Mouse (Mus musculus) ES-CJ7 (cell line): ENCODE measurements at regions not wholly inside any gene's neighbourhood (a gene's known extent, or its start where the extent isn't known, plus 50 kb on each side); places are given as distances from the start of the nearest gene placed in this dataset.

Experiments used
- DNase-seq: peaks from one replicate; pipeline ENCODE4 v3.0.0; 2011; ENCODE audit warnings: low read depth, low spot score

DNA sequence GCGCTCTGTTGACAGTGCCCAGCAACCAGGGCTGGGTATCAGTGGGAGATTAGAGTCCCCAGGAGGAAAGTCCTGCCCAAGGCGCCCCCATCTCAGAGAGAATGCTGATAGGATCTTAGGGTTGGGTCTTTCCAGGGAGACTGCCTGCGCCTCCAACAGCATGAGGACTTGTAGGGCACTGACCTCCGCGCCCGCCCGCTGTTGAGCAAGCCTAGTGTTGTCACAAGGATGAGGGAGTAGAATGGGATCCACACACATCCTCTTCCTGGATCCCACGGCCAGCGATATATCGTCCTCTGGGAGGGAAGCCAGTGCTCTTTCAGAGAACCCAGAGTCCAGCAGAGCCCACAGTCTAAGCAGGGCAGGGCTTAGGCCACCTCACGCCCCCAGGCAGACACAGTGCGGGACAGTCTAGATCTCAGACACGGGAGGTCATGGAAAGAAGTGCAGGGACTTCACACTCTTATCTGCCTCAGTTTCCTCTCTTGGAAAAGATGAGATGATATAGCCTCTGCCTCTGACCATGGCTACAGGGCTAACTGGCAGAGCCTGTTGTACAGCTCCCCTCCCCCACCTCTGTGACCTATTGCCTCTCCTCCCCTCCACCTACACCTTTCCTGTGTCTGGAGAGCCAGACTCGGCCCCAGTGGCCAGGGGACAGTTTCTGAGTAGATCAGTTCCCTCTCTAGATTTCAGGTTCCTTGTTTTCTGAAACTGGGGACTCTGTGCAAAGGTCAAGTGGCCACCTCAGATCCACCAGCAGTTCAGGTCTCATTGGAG lies 52.0 kb upstream of the Dusp5 start:
- no peak for DNase-seq

DNA sequence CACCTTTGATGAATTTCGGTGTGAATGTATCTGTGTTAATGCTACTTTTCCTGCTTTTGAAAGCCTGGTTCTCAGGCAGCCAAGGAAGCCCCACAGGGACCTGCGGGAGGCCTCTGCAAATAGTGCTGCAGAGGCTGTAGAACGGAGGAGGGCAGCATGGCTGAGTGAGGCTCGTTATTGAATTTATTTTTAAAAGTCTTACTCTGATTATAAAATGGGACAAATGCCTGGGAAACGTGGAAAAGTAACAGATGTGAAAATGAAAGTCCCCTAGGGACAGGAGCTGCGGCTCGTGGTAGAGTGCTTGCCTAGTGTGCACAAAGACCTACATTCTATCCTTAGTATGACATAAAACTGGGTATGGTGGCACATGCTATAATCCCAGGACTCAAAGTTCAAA lies 59.7 kb upstream of the Dusp5 start:
- DNase-seq: no peak

DNA sequence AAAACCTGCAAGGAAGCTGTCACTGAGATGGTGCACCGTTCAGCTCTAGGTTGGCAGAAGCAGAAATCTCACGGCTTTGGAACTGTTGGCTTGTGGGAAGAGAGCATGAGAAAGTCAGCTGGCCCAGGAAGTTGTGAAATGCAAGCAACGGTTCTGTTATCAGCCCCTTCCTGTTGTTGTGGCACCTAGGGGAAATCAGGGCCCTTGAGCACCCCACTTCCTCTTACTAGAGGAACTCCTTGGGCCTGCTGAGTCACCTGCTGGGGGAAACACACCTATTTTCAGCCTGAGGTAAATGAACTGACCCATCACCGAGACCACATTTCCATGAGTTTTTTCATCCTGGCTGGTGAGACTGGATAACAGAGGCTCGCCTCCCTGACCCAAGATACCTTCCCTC lies 64.2 kb upstream of the Dusp5 start:
- DNase-seq: no peak

DNA sequence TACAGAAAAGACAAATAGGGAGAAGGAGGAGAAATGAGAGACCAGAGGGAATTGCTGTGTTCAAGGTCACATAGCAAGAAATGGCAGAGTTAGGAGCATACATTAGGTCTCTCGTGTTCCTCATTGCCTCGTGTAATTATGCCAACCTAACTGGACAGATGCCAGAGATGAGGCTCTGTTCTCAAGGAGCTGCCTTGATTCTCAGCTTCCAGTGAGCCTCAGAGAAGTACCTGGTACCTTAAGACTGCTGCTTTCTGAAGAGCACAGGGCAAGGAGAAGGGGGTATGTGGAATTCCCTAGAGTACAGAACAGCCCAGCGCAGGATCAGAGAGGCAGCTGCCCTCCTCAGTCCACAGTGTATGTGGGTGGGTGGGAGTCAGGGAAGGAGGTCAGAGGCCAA lies 64.8 kb upstream of the Dusp5 start:
- no peak for DNase-seq

DNA sequence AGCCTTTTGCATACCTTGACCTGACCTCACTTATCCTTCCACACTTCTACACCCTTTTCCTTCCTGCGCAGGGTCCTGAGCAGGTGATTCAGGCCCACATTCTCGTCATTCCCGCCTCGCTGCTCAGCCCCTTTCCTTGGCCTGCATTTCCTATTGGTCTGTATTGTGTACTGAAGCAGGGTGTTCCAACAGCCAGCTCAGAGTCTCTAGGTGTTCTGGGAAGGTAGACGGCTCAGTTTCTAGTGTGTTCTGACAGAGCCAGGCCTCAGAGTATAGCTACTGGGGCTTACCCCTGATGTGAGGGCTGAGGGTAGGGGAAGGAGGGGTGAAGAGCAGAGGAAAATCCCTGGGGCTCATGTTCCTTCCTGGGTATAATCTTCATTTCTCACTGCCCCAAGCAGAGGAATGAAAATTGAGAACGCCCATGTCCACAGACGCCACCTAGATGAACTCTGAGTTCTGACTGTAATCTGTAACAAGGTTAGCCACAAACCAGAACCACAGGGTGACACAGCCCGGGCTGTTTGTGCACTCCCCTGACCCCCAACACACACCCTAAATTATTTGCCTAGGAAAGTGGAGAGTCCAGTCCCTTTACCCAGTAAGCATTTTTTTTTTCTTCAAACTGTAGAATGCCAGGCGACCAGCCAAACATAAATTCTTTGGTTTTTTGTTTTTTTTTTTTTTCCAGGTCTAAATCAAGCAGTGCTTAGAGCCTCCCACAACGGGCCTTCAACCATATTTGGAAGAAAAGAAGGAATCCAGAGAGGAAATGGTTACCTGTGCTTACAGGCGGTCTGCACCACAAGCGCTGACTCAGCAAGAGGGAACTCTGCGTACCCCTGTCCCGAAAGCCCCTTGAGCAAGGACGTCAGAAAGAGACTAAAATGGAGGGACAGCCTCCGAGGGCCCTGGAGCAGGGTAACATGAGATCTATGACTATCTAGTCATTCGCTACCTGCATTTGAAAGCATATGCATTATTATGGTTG lies 67.6 kb upstream of the Dusp5 start:
- peak; percentile 91 for DNase-seq

DNA sequence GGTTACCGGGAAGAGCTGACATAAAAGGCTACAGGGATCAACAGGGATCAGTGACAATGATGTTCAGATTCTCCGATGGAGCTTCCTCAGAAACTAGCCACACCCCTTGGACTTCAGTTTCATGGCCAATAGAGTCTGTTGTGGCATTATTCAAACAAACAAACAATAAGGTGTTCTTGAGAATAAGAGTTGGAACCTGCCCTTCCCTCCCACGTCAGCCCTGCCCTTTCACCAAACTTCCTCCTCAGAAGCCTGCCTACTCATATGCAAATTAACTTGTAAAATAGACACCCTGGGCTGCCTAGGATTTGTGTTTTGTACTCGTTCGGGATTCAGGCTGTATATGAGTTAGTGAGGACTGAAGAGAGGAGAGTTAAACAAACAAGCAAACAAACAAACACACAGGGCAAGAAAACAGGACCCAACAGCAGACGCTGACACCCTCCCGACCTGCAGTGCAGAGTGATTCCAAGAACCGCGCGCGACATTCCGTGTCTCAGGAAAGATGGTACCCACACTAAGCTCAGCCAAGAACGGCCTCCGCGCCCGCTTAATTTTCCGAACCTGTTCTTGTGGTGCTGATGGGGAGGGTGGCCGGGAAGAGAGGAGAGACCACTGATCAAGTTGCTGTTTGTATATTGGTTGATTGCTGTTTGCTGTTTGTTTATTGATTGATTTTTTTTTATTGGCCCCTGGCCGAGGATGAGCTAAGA lies 68.4 kb upstream of the Dusp5 start:
- DNase-seq: peak; percentile 96

DNA sequence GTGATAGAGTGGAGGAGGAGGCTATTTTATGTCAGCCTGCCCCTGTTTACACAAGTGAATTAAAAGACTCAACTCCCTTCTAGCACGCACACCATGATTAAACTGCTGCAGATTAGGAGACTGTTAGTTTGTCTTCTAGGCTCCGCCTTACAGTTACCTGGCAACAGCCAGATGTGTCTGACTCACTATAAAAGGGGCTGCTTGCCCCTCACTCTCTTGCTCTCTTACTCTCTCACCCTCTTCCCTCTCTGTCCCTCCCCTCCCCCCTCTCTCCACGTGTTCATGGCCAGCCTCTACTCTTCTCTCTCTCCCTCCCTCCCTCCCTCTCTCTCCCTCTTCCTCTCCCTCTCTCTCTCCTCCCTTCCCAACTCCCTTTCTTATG lies 69.0 kb upstream of the Smndc1 start:
- peak; percentile 29 for DNase-seq

DNA sequence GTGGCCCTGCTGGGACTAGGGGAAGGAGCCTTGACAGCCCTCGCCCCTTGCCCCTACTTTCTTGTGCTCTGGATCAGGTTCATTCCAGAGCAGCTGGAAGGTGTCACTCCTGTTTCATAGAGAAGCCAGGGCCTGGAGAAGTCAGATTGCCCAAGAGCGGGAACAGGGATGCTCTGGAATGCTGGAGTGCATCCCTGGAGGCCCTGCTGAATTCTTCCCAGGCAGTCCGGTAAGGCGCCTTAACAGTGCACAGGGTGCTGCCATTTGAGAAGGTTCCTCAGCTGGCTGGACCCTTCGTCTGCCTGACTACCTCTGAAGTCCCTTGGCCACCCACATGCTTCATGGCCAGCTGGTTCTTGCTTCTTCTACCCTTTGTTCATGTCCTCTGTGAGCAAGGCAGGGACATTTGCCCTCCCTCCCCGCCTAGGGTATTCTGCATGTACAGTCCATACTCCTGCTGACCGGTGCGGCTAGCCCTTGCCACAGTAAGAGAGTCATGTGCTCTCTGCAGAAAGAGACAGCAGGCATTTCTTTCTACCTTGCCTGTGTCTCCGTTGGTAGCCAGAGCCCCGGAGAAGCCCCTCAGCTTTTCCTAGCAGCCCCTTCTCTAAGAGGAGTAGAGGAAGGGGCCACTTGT lies 68.5 kb upstream of the Smndc1 start:
- DNase-seq: no peak

DNA sequence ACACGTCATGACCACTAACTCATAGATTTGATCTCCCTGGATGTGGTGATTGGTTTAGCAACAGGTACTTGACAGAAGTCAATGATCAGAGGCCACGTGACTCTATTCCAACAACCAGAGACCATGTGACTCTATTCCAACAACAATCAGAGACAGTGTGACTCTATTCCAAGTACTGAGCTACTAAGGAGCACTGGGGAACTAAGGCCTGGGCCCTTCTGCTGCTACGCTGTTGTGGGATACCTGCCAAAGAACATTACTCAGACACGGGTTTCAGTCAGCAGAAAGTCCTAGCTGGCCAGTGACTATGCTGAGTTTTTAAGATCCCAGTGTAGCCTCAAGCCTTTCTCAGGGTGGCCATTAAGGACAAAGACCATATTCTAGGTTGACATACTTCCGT lies 66.3 kb upstream of the Smndc1 start:
- no peak for DNase-seq

DNA sequence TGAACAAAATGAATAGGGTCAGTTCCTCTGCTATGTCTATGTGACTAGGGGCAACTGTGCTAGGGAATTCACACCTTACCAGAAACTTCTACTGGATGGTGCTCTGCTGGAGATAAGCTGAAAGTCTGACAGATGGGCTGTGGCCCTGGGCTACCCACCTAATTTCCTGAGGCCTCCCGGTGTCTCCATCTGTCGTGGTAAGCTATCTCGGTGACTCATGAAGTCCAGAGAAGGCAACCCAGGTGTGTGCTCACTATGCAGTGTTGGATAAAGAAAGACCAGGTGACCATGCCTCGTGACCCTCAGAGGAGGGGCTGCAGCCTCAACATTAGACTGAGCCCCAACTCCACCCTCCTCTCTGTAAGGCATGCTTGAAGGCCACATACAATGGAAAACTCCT lies 64.2 kb upstream of the Smndc1 start:
- DNase-seq: no peak

DNA sequence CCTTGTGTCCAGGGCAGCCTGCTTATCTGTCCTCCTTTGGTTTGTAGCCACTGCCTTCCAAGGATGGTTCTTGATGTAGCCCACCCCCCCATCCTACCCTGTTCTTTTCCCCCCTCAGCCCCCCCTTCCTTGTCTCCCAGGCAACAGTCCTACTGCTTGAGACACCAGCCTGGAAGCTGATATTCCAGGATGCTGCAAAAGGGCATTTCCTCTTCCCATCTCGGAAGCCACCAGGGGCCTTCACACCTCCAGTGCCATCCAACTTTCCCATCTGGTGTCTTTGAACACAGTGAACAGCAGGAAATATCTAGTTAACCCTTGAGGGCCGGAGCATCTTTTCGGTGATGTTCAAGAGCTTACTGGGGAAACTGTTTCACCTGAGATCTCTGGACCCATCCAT lies 63.7 kb upstream of the Smndc1 start:
- no peak for DNase-seq

DNA sequence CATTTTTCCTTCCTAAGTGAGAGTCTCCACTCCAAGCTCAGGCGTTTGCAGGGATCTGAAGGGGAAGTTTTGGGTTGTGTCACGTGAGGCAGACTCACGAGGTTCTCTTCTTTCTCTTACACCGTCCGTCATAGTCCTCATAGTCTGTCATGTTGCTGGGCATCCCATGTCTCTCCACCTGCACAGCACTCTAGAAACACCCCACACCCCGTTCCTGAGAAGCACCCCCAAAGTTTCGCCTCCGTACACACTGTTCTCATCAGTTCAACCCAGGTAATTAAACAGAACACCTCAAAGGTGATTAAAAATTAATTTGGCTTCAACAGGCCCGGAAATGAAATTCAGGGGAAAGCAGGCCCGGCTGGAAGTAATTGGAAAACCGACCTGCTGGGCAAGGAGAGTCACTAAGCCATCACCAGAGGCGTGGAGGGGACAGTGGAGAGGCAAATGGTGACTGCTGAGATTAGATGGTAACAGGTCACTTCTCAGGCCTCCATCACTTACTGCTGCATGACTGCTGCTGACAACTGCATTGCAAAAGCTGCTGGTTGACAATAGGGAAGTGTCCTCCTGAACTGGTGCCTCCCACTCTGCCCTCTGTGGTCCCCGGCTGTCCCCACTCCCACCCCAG lies 63.1 kb upstream of the Smndc1 start:
- no peak for DNase-seq

DNA sequence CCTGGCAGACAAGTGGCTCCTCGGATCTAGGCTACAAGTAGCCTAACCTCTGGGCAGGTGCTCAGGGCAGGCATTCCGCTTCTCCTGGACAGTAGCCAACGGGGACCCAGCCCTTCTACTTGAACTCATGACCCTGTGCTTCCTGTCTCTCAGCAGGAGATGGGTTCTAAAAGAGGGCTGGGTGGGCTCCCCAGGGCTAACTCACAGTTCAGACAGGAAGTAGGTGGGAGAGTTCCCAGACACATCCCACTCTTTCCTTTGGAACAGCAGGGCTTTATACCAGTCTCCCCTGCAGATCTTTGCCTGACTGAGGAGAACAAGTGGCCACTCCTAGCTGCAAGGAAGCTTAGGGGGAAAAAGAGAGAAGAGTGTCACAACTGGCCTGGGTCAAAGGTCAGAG lies 62.0 kb upstream of the Smndc1 start:
- DNase-seq: peak; percentile 44

DNA sequence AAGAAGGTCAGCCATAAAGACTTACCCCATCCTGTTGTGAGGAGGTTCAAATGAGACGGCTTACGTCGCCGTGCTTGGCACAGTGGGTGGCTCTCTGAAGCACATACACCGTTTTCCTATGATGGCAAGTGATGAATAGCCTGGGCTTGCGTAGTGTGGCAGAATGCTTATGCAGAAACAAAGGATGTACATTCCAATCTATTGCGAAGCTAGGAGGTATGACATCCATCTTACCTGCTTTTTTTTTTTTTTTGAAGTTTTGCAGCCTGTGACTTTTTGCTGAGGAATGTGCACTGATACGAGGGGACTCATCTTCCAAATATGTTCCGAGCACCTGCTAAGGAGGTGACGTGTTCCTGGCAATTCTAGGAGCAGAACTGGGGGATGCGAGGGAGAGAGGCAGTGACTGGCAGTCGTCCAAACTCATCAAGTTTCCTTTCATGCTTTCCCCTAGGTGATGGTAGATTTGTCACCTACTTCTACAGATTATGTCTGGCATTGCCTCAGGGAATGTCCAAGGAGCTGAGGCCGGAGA lies 61.1 kb upstream of the Smndc1 start:
- DNase-seq: no peak

DNA sequence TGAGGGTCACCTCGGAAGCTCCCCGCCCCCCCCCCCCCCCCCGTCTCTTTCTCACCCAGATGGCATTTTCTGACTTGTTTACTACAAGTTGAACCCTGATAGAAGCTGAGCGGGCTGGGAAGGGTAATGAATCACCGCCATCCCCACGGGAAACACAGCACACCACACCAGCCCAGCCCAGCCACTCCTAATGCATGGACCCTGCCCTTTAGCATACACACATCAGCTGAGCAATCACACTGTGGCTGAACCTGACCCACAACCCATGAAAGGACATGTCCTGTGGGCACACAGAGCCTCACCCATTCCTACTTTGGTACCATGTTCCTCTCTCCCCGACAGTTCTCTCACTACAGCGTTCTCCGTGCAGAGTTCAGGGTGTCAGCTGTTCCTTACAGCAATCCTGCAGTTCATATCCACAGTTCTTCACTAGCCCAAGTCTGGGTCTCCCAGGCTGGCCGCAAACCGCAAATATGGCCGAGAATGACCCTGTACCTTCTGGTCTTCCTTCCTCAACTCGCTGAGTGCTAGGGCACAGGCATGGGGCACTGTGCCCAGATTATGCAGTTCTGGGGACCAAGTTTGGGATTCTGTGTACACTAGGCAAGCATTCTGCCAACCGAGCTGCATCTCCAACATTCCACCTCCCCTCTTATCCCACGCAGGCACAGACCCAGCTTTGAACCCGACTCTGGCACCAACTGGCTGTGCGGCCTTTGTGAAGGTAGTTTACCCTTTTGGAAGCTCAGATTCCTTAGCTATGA lies 60.4 kb upstream of the Smndc1 start:
- peak; percentile 26 for DNase-seq

DNA sequence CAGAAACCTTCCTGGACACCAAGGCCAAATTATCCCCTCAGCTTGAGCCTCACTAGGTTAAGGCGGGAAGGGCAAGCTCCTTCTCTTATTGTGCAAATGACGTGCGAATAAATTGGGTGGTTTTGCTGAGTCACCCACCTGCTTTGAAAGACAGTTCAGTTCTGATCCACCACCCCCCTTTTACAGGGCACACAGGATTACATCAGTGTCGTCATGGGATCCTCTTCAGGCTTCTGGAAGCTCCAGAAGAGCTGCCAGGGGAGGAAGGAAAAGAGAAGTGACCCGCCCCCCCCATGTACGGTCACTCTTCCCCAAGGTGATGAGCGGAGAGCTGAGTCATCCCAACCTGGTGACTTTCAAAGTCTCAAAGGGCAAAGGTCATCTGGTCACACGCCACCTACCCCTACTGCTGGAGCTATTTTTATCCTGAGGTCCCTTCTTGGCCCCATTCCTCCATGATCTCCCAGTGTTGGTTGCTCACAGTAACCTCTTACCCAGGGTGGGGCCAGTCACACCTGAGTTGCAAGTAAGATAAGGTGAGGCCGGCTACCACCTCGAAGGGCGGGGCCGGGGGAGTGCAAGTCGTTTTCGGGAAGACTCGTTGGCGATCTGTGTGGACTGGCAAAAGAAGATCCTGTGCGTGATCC lies 58.9 kb upstream of the Smndc1 start:
- peak; percentile 87 for DNase-seq

DNA sequence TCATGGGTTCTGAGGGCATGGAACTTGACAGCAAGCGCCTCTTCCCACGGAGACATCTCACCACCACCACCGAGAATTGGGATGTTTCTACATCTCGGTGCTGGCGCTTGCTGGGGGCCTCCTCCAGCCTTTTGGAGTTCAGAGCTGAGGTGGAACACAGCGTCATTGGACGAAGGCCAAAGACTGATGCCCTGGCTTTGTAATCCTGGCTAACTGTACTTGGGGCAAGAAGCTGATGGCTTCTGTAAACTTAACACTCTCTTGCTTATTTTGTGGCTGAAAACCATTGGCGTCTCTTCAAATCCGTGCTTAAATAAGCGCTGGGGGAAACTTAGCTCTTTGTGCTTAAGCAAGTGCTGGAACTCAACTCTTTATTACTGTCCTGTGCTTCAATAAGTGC lies 57.8 kb upstream of the Smndc1 start:
- DNase-seq: no peak

DNA sequence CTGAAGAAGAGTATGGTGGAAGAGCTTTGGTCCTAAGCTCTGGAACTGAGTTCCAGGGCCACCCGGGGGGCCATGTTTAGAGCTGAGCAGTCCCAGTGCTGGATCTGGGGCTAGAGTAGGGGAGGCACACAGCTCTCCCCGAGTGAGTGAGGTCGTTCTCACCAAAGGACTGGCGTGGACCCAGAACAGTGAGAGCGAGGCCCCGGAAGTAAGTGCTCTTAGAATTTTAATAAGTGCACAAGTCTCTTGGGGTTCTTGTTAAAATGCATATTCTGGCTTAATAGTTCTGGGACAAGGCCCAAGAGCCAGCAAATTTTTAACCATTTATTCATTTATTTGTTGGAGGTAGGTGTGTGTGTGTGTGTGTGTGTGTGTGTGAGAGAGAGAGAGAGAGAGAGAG lies 57.4 kb upstream of the Smndc1 start:
- no peak for DNase-seq

DNA sequence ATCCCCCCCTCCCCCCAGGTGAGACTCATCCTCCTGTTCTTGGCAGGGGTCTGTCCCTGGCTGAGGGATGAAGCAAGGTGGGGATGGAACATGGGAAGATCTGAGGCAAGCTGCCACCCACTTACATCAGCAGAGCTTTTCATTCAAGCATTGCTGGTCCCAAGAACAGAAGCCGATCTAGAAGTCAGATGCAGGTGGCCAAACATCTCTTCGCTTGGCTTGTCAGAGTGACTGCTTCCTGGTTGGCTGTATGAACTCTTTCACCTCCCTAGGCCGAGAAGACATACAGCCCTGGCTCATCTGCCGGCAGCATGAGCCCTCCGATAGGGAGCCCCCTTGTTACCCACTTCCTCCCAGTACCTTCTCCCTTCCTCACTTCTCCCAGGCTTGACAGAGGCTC lies 55.8 kb upstream of the Smndc1 start:
- DNase-seq: no peak

DNA sequence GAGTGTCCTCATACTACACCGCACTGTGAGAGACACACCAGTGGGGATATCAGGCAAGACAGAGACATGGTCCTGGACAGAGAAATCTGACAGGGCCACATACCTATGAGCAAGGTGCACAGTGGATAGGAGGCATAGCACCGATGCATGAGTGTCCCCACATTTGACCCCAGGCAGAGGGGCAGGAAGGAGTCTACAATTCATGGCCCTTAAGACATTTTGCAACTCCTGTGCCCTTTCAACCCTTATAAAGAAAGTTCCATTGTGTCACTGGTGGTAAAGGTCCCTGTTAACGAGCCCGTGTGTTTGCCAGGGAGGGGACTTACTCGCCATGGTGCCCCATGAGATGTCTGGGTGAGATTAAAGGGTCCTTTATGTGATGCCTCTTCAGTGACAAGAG lies 54.3 kb upstream of the Smndc1 start:
- no peak for DNase-seq
